8 mouse cellular contexts compared by ENCODE assay signal in genomic region chr13:113509403-113510185, GRCm38 (mm10).
DNase-seq lines count a peak whose midpoint lies in the region; ATAC-seq lines count a peak whose summit lies in the region.

No protein-coding gene starts in this region.

- intact Hi-C loops in heart, postnatal 14 days (cut with DNase I) = no loop called here

- peak; percentile 70 for DNase-seq in NIH3T3 (ENCODE audit: low read depth)
- peak; percentile 58 for DNase-seq in adrenal gland, adult 8-10 months
- peak; percentile 92 to 96 for DNase-seq in heart, postnatal 14 days
- DNase-seq in layer of hippocampus, adult 8-10 months (ENCODE audit: low spot score in 2 of 2) = peak; percentile 13 to 51
- DNase-seq in lung, postnatal 25 days (ENCODE audit: low spot score) = peak; percentile 85
- peak; percentile 25 for DNase-seq in yolk sac, embryonic 10.5 days (ENCODE audit: low spot score)
- DNase-seq in thymus, postnatal 4 days = no peak

- peak; percentile 72 for ATAC-seq in frontal cortex, adult (ENCODE audit: low TSS enrichment)
